Mouse (Mus musculus) limb, embryonic 11.5 days (tissue): ENCODE measurements around the gene Tspear. TPM values are rescaled to one million over a fixed set of nuclear protein-coding genes. Genes with fewer than 3 reads are reported as not detected.

Experiments used
- ATAC-seq: fragments of 200-750 bp; cut with Nextera tagmentation; 2 replicates; pipeline ENCODE4 v1.8.0; 2017; ENCODE audit warnings: low read depth; ENCODE audit not compliant: insufficient number of reproducible peaks, low FRiP score, low TSS enrichment
- DNase-seq: peaks from one replicate; pipeline ENCODE4 v3.0.0-alpha.2; 2015; ENCODE audit warnings: low spot score
- H3K27ac ChIP-seq: fragments of 300-500 bp; sonication (generic); replicated peaks from 2 replicates; pipeline ENCODE4 v1.5.1; 2014; ENCODE audit warnings: low read depth, mild to moderate bottlenecking, low read length
- H3K27me3 ChIP-seq: fragments of 300-500 bp; sonication (generic); 2 replicates; pipeline ENCODE4 v1.6.1; 2014; ENCODE audit warnings: mild to moderate bottlenecking, low read length, mixed read lengths; ENCODE audit not compliant: control insufficient read depth, insufficient read depth
- H3K36me3 ChIP-seq: fragments of 300-500 bp; sonication (generic); 2 replicates; pipeline ENCODE4 v1.6.1; 2014; ENCODE audit warnings: mild to moderate bottlenecking, low read length, moderate library complexity, mixed read lengths; ENCODE audit not compliant: control insufficient read depth, insufficient read depth
- H3K4me1 ChIP-seq: fragments of 300-500 bp; sonication (generic); 2 replicates; pipeline ENCODE4 v1.6.1; 2014; ENCODE audit warnings: low read length, mixed read lengths; ENCODE audit not compliant: control insufficient read depth, insufficient read depth
- H3K4me2 ChIP-seq: fragments of 300-500 bp; sonication (generic); 2 replicates; pipeline ENCODE4 v1.6.1; 2014; ENCODE audit warnings: low read depth, mild to moderate bottlenecking, moderate library complexity; ENCODE audit not compliant: severe bottlenecking
- H3K4me3 ChIP-seq: fragments of 300-500 bp; sonication (generic); 2 replicates; pipeline ENCODE4 v1.5.1; 2014; ENCODE audit warnings: low read depth, low read length
- H3K9ac ChIP-seq: fragments of 300-500 bp; sonication (generic); 2 replicates; pipeline ENCODE4 v1.6.1; 2014; ENCODE audit warnings: mild to moderate bottlenecking, low read length
- H3K9me3 ChIP-seq: fragments of 300-500 bp; sonication (generic); 2 replicates; pipeline ENCODE4 v1.6.1; 2016; ENCODE audit warnings: low read length; ENCODE audit not compliant: control insufficient read depth
- WGBS: fragments of 180-500 bp; shearing (Covaris S2); extraction: QIAGEN DNeasy Blood & Tissue Kit; methylation state at CpG from one replicate; pipeline ENCODE4 v1.1.7; 2014; 5-methylcytosine and 5-hydroxymethylcytosine counted together
- polyA plus RNA-seq: library from polyadenylated mRNA; unstranded; fragments of >200 nt; fragmentation: Nextera tagmentation; extraction: Ambion mirVana; gene quantifications from 2 replicates; pipeline ENCODE4 v1.2.1, GENCODE M21; 2014

Gene Tspear
- polyA plus RNA-seq, 1 experiment from 2014 or later, result 0.45 TPM

- DNase-seq, result no peak
- 82% methylated on average over 3 of the region's 3 CpGs for WGBS
- no peak overlapping the region for H3K4me2 ChIP-seq
- H3K27ac ChIP-seq, result no peak overlapping the region
- no peak overlapping the region for H3K4me3 ChIP-seq
- no peaks in the 10 kb centered on the region for H3K36me3 ChIP-seq
- no peaks in the 10 kb centered on the region for H3K27me3 ChIP-seq
- no peaks in the 10 kb centered on the region for H3K9me3 ChIP-seq
- no peak overlapping the region for H3K9ac ChIP-seq
- ATAC-seq, result no peak
- H3K4me1 ChIP-seq, result no peaks in the 10 kb centered on the region
Measured at GRCm38 (mm10) chr10:77804095-77804494, 117.7 kb downstream of the Tspear start.

GRCm38 (mm10) chr10:77811743-77812142, 125.4 kb downstream of the Tspear start, which contains the start of gene Gm9507:
Gene Gm9507, minus strand, starts transcription at chr10:77811843.
- Histone ChIP-seq H3K9me3 (peaks cover 4% of the 10 kb centered on the region; the same call in 1 of the 2 replicates), H3K4me3 (no peak within 1 kb of the TSS), H3K4me1 (no peaks in the 10 kb centered on the region), H3K36me3 (no peaks in the 10 kb centered on the region), H3K9ac (no peak within 1 kb of the TSS), H3K4me2 (no peak within 1 kb of the TSS), H3K27ac (no peak within 1 kb of the TSS), H3K27me3 (no peaks in the 10 kb centered on the region)
- no peak for DNase-seq
- ATAC-seq, result no peak
- WGBS, result 69% methylated on average over 5 of the region's 5 CpGs

GRCm38 (mm10) chr10:77814382-77814781, 128.0 kb downstream of the Tspear start, which contains the start of gene Gm2696:
Gene Gm2696, plus strand, starts transcription at chr10:77814682.
- no peak for DNase-seq
- no peak within 1 kb of the TSS for H3K4me3 ChIP-seq
- no peak within 1 kb of the TSS for H3K4me2 ChIP-seq
- 0 out of 2 replicates have a peak, but pooled peaks cover 4% of the 10 kb centered on the region for H3K4me1 ChIP-seq
- H3K27me3 ChIP-seq, result no peaks in the 10 kb centered on the region
- H3K9me3 ChIP-seq, result peaks cover 4% of the 10 kb centered on the region; the same call in 1 of the 2 replicates
- 55% methylated on average over 4 of the region's 4 CpGs for WGBS
- H3K9ac ChIP-seq, result no peak within 1 kb of the TSS
- H3K27ac ChIP-seq, result no peak within 1 kb of the TSS
- ATAC-seq, result no peak
- H3K36me3 ChIP-seq, result no peaks in the 10 kb centered on the region

- Histone ChIP-seq H3K4me1 (0 out of 2 replicates have a peak, but pooled peaks cover 4% of the 10 kb centered on the region), H3K27ac (no peak overlapping the region), H3K36me3 (no peaks in the 10 kb centered on the region), H3K4me3 (no peak overlapping the region), H3K4me2 (no peak overlapping the region), H3K27me3 (no peaks in the 10 kb centered on the region), H3K9me3 (no peaks in the 10 kb centered on the region), H3K9ac (no peak overlapping the region)
- peak; percentile 66 for DNase-seq
- WGBS, result 28% methylated on average over 5 of the region's 5 CpGs
- ATAC-seq, result no peak
Measured at GRCm38 (mm10) chr10:77815514-77815913, 129.1 kb downstream of the Tspear start.

GRCm38 (mm10) chr10:77818523-77818922, 132.2 kb downstream of the Tspear start:
- 89% methylated on average over 4 of the region's 4 CpGs for WGBS
- H3K9ac ChIP-seq, result no peak overlapping the region
- H3K4me2 ChIP-seq, result no peak overlapping the region
- no peaks in the 10 kb centered on the region for H3K36me3 ChIP-seq
- ATAC-seq (no peak), DNase-seq (no peak)
- H3K9me3 ChIP-seq, result no peaks in the 10 kb centered on the region
- H3K4me3 ChIP-seq, result no peak overlapping the region
- 0 out of 2 replicates have a peak, but pooled peaks cover 4% of the 10 kb centered on the region for H3K4me1 ChIP-seq
- no peak overlapping the region for H3K27ac ChIP-seq
- no peaks in the 10 kb centered on the region for H3K27me3 ChIP-seq

GRCm38 (mm10) chr10:77819203-77819602, 132.8 kb downstream of the Tspear start:
- 44% methylated on average over 4 of the region's 4 CpGs for WGBS
- ATAC-seq, result no peak
- Histone ChIP-seq H3K27me3 (no peaks in the 10 kb centered on the region), H3K9ac (no peak overlapping the region), H3K9me3 (no peaks in the 10 kb centered on the region), H3K27ac (no peak overlapping the region), H3K4me2 (no peak overlapping the region), H3K4me3 (no peak overlapping the region), H3K36me3 (no peaks in the 10 kb centered on the region), H3K4me1 (0 out of 2 replicates have a peak, but pooled peaks cover 4% of the 10 kb centered on the region)
- DNase-seq, result no peak

- no peaks in the 10 kb centered on the region for H3K36me3 ChIP-seq
- no peaks in the 10 kb centered on the region for H3K9me3 ChIP-seq
- no peaks in the 10 kb centered on the region for H3K27me3 ChIP-seq
- no peak within 1 kb of the TSS for H3K27ac ChIP-seq
- H3K4me1 ChIP-seq, result 0 out of 2 replicates have a peak, but pooled peaks cover 2% of the 10 kb centered on the region
- DNase-seq (no peak), ATAC-seq (no peak)
- H3K4me2 ChIP-seq, result no peak within 1 kb of the TSS
- no peak within 1 kb of the TSS for H3K4me3 ChIP-seq
- no peak within 1 kb of the TSS for H3K9ac ChIP-seq
- 77% methylated on average over 6 of the region's 6 CpGs for WGBS
Measured at GRCm38 (mm10) chr10:77826951-77827350, 140.6 kb downstream of the Tspear start, which contains the start of gene Krtap10-4. Gene Krtap10-4, minus strand, starts transcription at chr10:77827095.

- ATAC-seq, result no peak
- WGBS, result 74% methylated on average over 9 of the region's 9 CpGs
- Histone ChIP-seq H3K9me3 (no peaks in the 10 kb centered on the region), H3K9ac (no peak within 1 kb of the TSS), H3K4me3 (no peak within 1 kb of the TSS), H3K27ac (no peak within 1 kb of the TSS), H3K27me3 (no peaks in the 10 kb centered on the region), H3K36me3 (no peaks in the 10 kb centered on the region; the same call in 1 of the 2 replicates), H3K4me2 (no peak within 1 kb of the TSS), H3K4me1 (no peaks in the 10 kb centered on the region)
- DNase-seq, result no peak
Measured at GRCm38 (mm10) chr10:77835647-77836046, 149.3 kb downstream of the Tspear start, which contains the start of gene Krtap10-10. Gene Krtap10-10, plus strand, starts transcription at chr10:77835947.

GRCm38 (mm10) chr10:77839006-77839405, 152.6 kb downstream of the Tspear start:
- Histone ChIP-seq H3K27ac (no peak overlapping the region), H3K9me3 (no peaks in the 10 kb centered on the region; the same call in 1 of the 2 replicates), H3K9ac (no peak overlapping the region), H3K4me3 (no peak overlapping the region), H3K4me2 (no peak overlapping the region), H3K27me3 (no peaks in the 10 kb centered on the region), H3K36me3 (no peaks in the 10 kb centered on the region; the same call in 1 of the 2 replicates), H3K4me1 (no peaks in the 10 kb centered on the region)
- no peak for DNase-seq
- ATAC-seq, result no peak
- 75% methylated on average over 6 of the region's 6 CpGs for WGBS
